Mouse (Mus musculus): ENCODE measurements around the gene Bnipl. TPM values are rescaled to one million over a fixed set of nuclear protein-coding genes. Genes with fewer than 3 reads are reported as not detected.
A peak's percentile ranks its signal among the peaks of the same experiment; 100 is the strongest.

Bnipl gene
- polyA plus RNA-seq, 1 experiment from 2014 or later: not detected

GRCm38 (mm10) chr3:95239971-95240370, 11.0 kb downstream of the Bnipl start:
- no peak overlapping the region for H3K4me2 ChIP-seq (replicated peaks; ENCODE audit: low read depth)
- H3K27me3 ChIP-seq (replicated peaks; ENCODE audit: control insufficient read depth, insufficient read depth, low read length): no peaks in the 10 kb centered on the region
- WGBS: 84% methylated on average over 12 of the region's 12 CpGs
- no peak for TF ChIP-seq CTCF (IDR thresholded peaks at IDR 0.05; ENCODE audit: low read depth)
- no peak overlapping the region for H3K4me3 ChIP-seq (ENCODE audit: low read depth, low read length)
- ATAC-seq: no peak
- H3K36me3 ChIP-seq (ENCODE audit: control insufficient read depth, insufficient read depth): peaks cover 25% of the 10 kb centered on the region
- no peaks in the 10 kb centered on the region for H3K9me3 ChIP-seq (ENCODE audit: control insufficient read depth)
- H3K4me1 ChIP-seq (replicated peaks; ENCODE audit: control insufficient read depth, insufficient read depth, low read length): no peaks in the 10 kb centered on the region
- H3K9ac ChIP-seq (ENCODE audit: low read depth, low read length): no peak overlapping the region
- H3K27ac ChIP-seq (ENCODE audit: low read depth, low read length): no peak overlapping the region; the same call in 1 of the 2 replicates

GRCm38 (mm10) chr3:95239022-95239421, 12.0 kb downstream of the Bnipl start:
- no peaks in the 10 kb centered on the region for H3K4me1 ChIP-seq (replicated peaks; ENCODE audit: control insufficient read depth, insufficient read depth, low read length)
- peak; percentile 27; the same call in 1 of the 2 replicates for TF ChIP-seq CTCF (IDR thresholded peaks at IDR 0.05; ENCODE audit: low read depth)
- 80% methylated on average over 6 of the region's 6 CpGs for WGBS
- no peak overlapping the region for H3K9ac ChIP-seq (ENCODE audit: low read depth, low read length)
- H3K4me2 ChIP-seq (replicated peaks; ENCODE audit: low read depth): no peak overlapping the region
- H3K27me3 ChIP-seq (replicated peaks; ENCODE audit: control insufficient read depth, insufficient read depth, low read length): no peaks in the 10 kb centered on the region
- ATAC-seq: no peak
- H3K4me3 ChIP-seq (ENCODE audit: low read depth, low read length): no peak overlapping the region
- H3K9me3 ChIP-seq (ENCODE audit: control insufficient read depth): no peaks in the 10 kb centered on the region
- no peak overlapping the region for H3K27ac ChIP-seq (ENCODE audit: low read depth, low read length)
- H3K36me3 ChIP-seq (ENCODE audit: control insufficient read depth, insufficient read depth): peaks cover 35% of the 10 kb centered on the region

- H3K27ac ChIP-seq (ENCODE audit: low read depth, low read length): no peak overlapping the region
- H3K4me1 ChIP-seq (replicated peaks; ENCODE audit: control insufficient read depth, insufficient read depth, low read length): no peaks in the 10 kb centered on the region
- no peak for TF ChIP-seq CTCF (IDR thresholded peaks at IDR 0.05; ENCODE audit: low read depth)
- ATAC-seq: no peak
- 75% methylated on average over 8 of the region's 8 CpGs for whole genome bisulfite sequencing
- no peak overlapping the region for H3K9ac ChIP-seq (ENCODE audit: low read depth, low read length)
- no peak overlapping the region for H3K4me2 ChIP-seq (replicated peaks; ENCODE audit: low read depth)
- H3K27me3 ChIP-seq (replicated peaks; ENCODE audit: control insufficient read depth, insufficient read depth, low read length): no peaks in the 10 kb centered on the region
- H3K9me3 ChIP-seq (ENCODE audit: control insufficient read depth): no peaks in the 10 kb centered on the region
- no peak overlapping the region for H3K4me3 ChIP-seq (ENCODE audit: low read depth, low read length)
- H3K36me3 ChIP-seq (ENCODE audit: control insufficient read depth, insufficient read depth): peaks cover 49% of the 10 kb centered on the region
Observed at GRCm38 (mm10) chr3:95237541-95238099, 13.4 kb downstream of the Bnipl start.

GRCm38 (mm10) chr3:95235386-95236301, 15.3 kb downstream of the Bnipl start:
- Histone ChIP-seq H3K9me3 (ENCODE audit: control insufficient read depth) (no peaks in the 10 kb centered on the region), H3K9ac (ENCODE audit: low read depth, low read length) (no peak overlapping the region), H3K36me3 (ENCODE audit: control insufficient read depth, insufficient read depth) (peaks cover 58% of the 10 kb centered on the region), H3K4me1 (replicated peaks; ENCODE audit: control insufficient read depth, insufficient read depth, low read length) (peaks cover 8% of the 10 kb centered on the region), H3K4me2 (replicated peaks; ENCODE audit: low read depth) (no peak overlapping the region), H3K27ac (ENCODE audit: low read depth, low read length) (peak overlapping the region; percentile 28; the same call in 1 of the 2 replicates), H3K4me3 (ENCODE audit: low read depth, low read length) (no peak overlapping the region), H3K27me3 (replicated peaks; ENCODE audit: control insufficient read depth, insufficient read depth, low read length) (no peaks in the 10 kb centered on the region)
- WGBS: 88% methylated on average over 23 of the region's 23 CpGs
- ATAC-seq: no peak
- no peak for TF ChIP-seq CTCF (IDR thresholded peaks at IDR 0.05; ENCODE audit: low read depth)

- Histone ChIP-seq H3K4me2 (replicated peaks; ENCODE audit: low read depth) (no peak overlapping the region), H3K27me3 (replicated peaks; ENCODE audit: control insufficient read depth, insufficient read depth, low read length) (no peaks in the 10 kb centered on the region), H3K36me3 (ENCODE audit: control insufficient read depth, insufficient read depth) (peaks cover 58% of the 10 kb centered on the region), H3K27ac (ENCODE audit: low read depth, low read length) (peak overlapping the region; percentile 50), H3K4me1 (replicated peaks; ENCODE audit: control insufficient read depth, insufficient read depth, low read length) (peaks cover 9% of the 10 kb centered on the region), H3K4me3 (ENCODE audit: low read depth, low read length) (no peak overlapping the region), H3K9ac (ENCODE audit: low read depth, low read length) (no peak overlapping the region), H3K9me3 (ENCODE audit: control insufficient read depth) (no peaks in the 10 kb centered on the region)
- ATAC-seq: no peak
- no peak for TF ChIP-seq CTCF (IDR thresholded peaks at IDR 0.05; ENCODE audit: low read depth)
- whole genome bisulfite sequencing: 86% methylated on average over 16 of the region's 16 CpGs
Observed at GRCm38 (mm10) chr3:95233303-95233980, 17.6 kb downstream of the Bnipl start.

GRCm38 (mm10) chr3:95232771-95233170, 18.2 kb downstream of the Bnipl start:
- Histone ChIP-seq H3K4me2 (replicated peaks; ENCODE audit: low read depth) (no peak overlapping the region), H3K9ac (ENCODE audit: low read depth, low read length) (no peak overlapping the region), H3K27ac (ENCODE audit: low read depth, low read length) (peak overlapping the region; percentile 50; the same call in 1 of the 2 replicates), H3K4me3 (ENCODE audit: low read depth, low read length) (no peak overlapping the region), H3K4me1 (replicated peaks; ENCODE audit: control insufficient read depth, insufficient read depth, low read length) (peaks cover 9% of the 10 kb centered on the region), H3K27me3 (replicated peaks; ENCODE audit: control insufficient read depth, insufficient read depth, low read length) (no peaks in the 10 kb centered on the region), H3K9me3 (ENCODE audit: control insufficient read depth) (no peaks in the 10 kb centered on the region), H3K36me3 (ENCODE audit: control insufficient read depth, insufficient read depth) (peaks cover 58% of the 10 kb centered on the region)
- 54% methylated on average over 7 of the region's 7 CpGs for WGBS
- TF ChIP-seq CTCF (IDR thresholded peaks at IDR 0.05; ENCODE audit: low read depth): no peak
- ATAC-seq: no peak
